Mouse (Mus musculus) stomach, postnatal 0 days (tissue): Measurements from ENCODE around the gene Cacng2. TPM values are rescaled to one million over a fixed set of nuclear protein-coding genes. Genes with fewer than 3 reads are reported as not detected.

ENCODE experiments used
- ATAC-seq: fragments of 200-750 bp; cut with Nextera tagmentation; 2 replicates; pipeline ENCODE4 v1.8.0; 2017; ENCODE audit not compliant: low FRiP score, low TSS enrichment
- DNase-seq: peaks from one replicate; pipeline ENCODE4 v3.0.0-alpha.2; 2016; ENCODE audit warnings: low spot score
- H3K27ac ChIP-seq: fragments of 300-500 bp; sonication (generic); replicated peaks from 2 replicates; pipeline ENCODE4 v1.5.1; 2014; ENCODE audit warnings: mild to moderate bottlenecking, control low read depth
- H3K27me3 ChIP-seq: fragments of 300-500 bp; sonication (generic); 2 replicates; pipeline ENCODE4 v1.6.1; 2014; ENCODE audit warnings: low read length; ENCODE audit not compliant: control insufficient read depth, insufficient read depth
- H3K36me3 ChIP-seq: fragments of 300-500 bp; sonication (generic); 2 replicates; pipeline ENCODE4 v1.6.1; 2014; ENCODE audit warnings: low read length, mixed read lengths; ENCODE audit not compliant: control insufficient read depth, insufficient read depth
- H3K4me1 ChIP-seq: fragments of 300-500 bp; sonication (generic); replicated peaks from 2 replicates; pipeline ENCODE4 v1.6.1; 2014; ENCODE audit warnings: antibody characterized with exemption; ENCODE audit not compliant: control insufficient read depth, insufficient read depth
- H3K4me2 ChIP-seq: fragments of 300-500 bp; sonication (generic); replicated peaks from 2 replicates; pipeline ENCODE4 v1.6.1; 2014; ENCODE audit warnings: low read depth, mild to moderate bottlenecking, control low read depth, moderate library complexity
- H3K4me3 ChIP-seq: fragments of 300-500 bp; sonication (generic); 2 replicates; pipeline ENCODE4 v1.5.1; 2014; ENCODE audit warnings: low read depth, low read length, control low read depth
- H3K9ac ChIP-seq: fragments of 300-500 bp; sonication (generic); 2 replicates; pipeline ENCODE4 v1.6.1; 2014; ENCODE audit warnings: mild to moderate bottlenecking, low read length, control low read depth, mixed read lengths
- H3K9me3 ChIP-seq: fragments of 300-500 bp; sonication (generic); 2 replicates; pipeline ENCODE4 v1.6.1; 2016; ENCODE audit warnings: low read length; ENCODE audit not compliant: control insufficient read depth
- CTCF ChIP-seq: IDR thresholded peaks from 2 replicates; pipeline ENCODE4 v1.5.1; 2016; ENCODE audit warnings: antibody characterized with exemption, low read depth, mild to moderate bottlenecking, moderate library complexity
- EP300 ChIP-seq: optimal IDR thresholded peaks from 2 replicates; pipeline ENCODE3; 2016; ENCODE audit warnings: antibody characterized with exemption
- WGBS: fragments of 180-500 bp; shearing (Covaris S2); extraction: QIAGEN DNeasy Blood & Tissue Kit; methylation state at CpG from one replicate; pipeline ENCODE4 v1.1.7; 2014; 5-methylcytosine and 5-hydroxymethylcytosine counted together
- polyA plus RNA-seq: library from polyadenylated mRNA; unstranded; fragments of >200 nt; fragmentation: Nextera tagmentation; extraction: Ambion mirVana; gene quantifications from 2 replicates; pipeline ENCODE4 v1.2.1, GENCODE M21; 2015

The Cacng2 gene
- polyA plus RNA-seq, 1 experiment from 2014 or later: 0.02 TPM

- H3K36me3 ChIP-seq: no peaks in the 10 kb centered on the region
- no peak overlapping the region for H3K9ac ChIP-seq
- no peak overlapping the region for H3K27ac ChIP-seq
- no peak for TF ChIP-seq EP300
- no peak for TF ChIP-seq CTCF
- H3K9me3 ChIP-seq: no peaks in the 10 kb centered on the region
- ATAC-seq: no peak
- H3K4me2 ChIP-seq: no peak overlapping the region
- no peak for DNase-seq
- WGBS: 63% methylated on average over 4 of the region's 4 CpGs
- no peaks in the 10 kb centered on the region for H3K27me3 ChIP-seq
- no peak overlapping the region for H3K4me3 ChIP-seq
- no peaks in the 10 kb centered on the region for H3K4me1 ChIP-seq
These were observed 38.0 kb upstream of the Cacng2 start for GRCm38 (mm10) chr15:78157824-78158223.

DNA sequence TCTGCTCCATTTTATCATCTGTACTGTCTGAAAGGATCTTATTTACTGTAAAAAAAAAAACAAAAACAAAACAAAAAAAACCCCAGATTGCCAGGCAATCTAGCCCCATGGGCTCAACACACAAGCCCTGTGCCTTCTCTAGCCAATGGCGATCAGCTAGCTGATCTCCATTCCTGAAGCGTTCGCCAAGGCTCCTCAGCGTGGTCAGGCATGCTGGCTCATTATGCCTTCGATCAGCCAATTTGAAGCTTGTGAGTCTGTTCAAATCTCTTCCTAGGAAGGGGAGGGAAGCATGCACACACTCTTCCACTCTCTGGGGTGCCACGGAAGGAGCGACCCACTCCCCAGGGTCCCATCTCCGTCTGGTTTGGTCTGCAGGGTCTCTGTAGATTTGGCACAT, 37.5 kb upstream of the Cacng2 start:
- H3K4me2 ChIP-seq: no peak overlapping the region
- H3K27me3 ChIP-seq: no peaks in the 10 kb centered on the region
- no peak overlapping the region for H3K9ac ChIP-seq
- H3K4me3 ChIP-seq: no peak overlapping the region
- no peak overlapping the region for H3K27ac ChIP-seq
- ATAC-seq (no peak), DNase-seq (no peak)
- TF ChIP-seq EP300 (no peak), CTCF (no peak)
- WGBS: 84% methylated on average over 8 of the region's 8 CpGs
- no peaks in the 10 kb centered on the region for H3K4me1 ChIP-seq
- no peaks in the 10 kb centered on the region for H3K36me3 ChIP-seq
- H3K9me3 ChIP-seq: no peaks in the 10 kb centered on the region

DNA sequence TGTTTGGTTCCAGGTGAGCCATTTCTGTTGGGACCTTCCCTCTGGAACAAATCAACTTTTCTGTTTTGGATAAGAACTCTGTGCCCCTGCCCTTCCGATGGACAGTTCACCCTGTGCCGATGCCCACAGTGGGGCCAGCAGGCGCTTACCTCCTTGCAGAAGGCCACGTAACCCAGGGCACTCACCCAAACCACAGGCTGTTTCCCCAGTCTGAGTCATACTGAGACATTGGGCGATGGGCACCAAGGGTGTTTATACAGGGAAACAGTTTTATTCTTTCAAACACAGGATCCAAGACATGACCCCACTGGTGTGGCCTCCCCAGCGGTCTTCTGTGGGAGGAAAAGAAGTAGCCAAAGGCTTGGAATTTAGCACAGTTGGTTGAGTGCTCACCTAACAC, 35.6 kb upstream of the Cacng2 start:
- H3K4me3 ChIP-seq: no peak overlapping the region
- no peaks in the 10 kb centered on the region for H3K9me3 ChIP-seq
- H3K27ac ChIP-seq: no peak overlapping the region
- no peak overlapping the region for H3K9ac ChIP-seq
- DNase-seq (no peak), ATAC-seq (no peak)
- no peak overlapping the region for H3K4me2 ChIP-seq
- WGBS: 85% methylated on average over 6 of the region's 6 CpGs
- TF ChIP-seq CTCF (no peak), EP300 (no peak)
- no peaks in the 10 kb centered on the region for H3K36me3 ChIP-seq
- no peaks in the 10 kb centered on the region for H3K27me3 ChIP-seq
- no peaks in the 10 kb centered on the region for H3K4me1 ChIP-seq

DNA sequence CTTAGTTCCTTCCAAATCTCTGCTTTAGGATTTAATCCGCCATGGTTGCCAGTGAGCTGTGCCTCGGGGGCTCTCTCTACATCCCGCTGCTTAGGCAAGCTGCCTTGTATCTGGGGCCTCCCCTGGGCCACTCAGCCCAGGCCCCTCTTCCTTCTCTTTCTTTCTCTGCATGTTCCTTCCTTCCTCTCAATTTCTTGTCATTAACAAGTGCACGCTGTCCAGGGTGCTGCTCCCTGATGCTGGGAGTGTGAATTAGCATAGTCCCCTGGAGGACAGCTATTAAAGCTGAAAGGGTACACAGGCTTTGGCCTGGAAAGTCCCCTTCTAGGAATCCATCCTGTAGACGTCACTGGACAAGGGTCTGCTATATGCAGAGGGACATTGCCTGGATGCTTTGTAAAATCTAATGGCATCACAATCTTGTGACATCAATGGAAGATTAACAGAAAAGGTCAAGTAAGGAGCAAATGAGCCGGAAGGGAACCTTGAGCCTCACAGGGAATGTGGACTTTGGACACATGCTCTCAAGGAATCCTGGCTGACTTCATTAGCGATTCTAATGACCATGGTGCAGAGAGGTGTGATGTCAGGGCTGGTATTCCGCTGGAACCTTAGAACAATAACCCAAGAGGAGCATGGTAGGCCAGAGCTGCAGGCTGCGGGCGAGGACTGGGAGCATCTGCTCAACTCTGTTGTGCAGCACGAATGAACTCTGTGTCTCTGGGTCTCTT, 33.4 kb upstream of the Cacng2 start:
- Histone ChIP-seq H3K27ac (no peak overlapping the region), H3K36me3 (no peaks in the 10 kb centered on the region), H3K9ac (no peak overlapping the region), H3K4me2 (no peak overlapping the region), H3K27me3 (no peaks in the 10 kb centered on the region), H3K9me3 (no peaks in the 10 kb centered on the region), H3K4me3 (no peak overlapping the region), H3K4me1 (no peaks in the 10 kb centered on the region)
- TF ChIP-seq EP300 (no peak), CTCF (no peak)
- ATAC-seq (no peak), DNase-seq (peak; percentile 22)
- 55% methylated on average over 11 of the region's 11 CpGs for WGBS

- Histone ChIP-seq H3K4me2 (no peak overlapping the region), H3K36me3 (no peaks in the 10 kb centered on the region), H3K27me3 (no peaks in the 10 kb centered on the region), H3K9ac (no peak overlapping the region), H3K4me3 (no peak overlapping the region), H3K9me3 (no peaks in the 10 kb centered on the region), H3K4me1 (no peaks in the 10 kb centered on the region), H3K27ac (no peak overlapping the region)
- DNase-seq: no peak
- WGBS: 63% methylated on average over 7 of the region's 7 CpGs
- TF ChIP-seq CTCF: no peak
- TF ChIP-seq EP300: no peak
- no peak for ATAC-seq
These were observed 28.7 kb upstream of the Cacng2 start for GRCm38 (mm10) chr15:78148565-78148964.

GRCm38 (mm10) chr15:78140226-78140625, 20.4 kb upstream of the Cacng2 start:
- DNase-seq: no peak
- no peaks in the 10 kb centered on the region for H3K9me3 ChIP-seq
- H3K4me1 ChIP-seq: no peaks in the 10 kb centered on the region
- ATAC-seq: no peak
- H3K9ac ChIP-seq: no peak overlapping the region
- H3K27ac ChIP-seq: no peak overlapping the region
- 65% methylated on average over 8 of the region's 8 CpGs for WGBS
- no peaks in the 10 kb centered on the region for H3K36me3 ChIP-seq
- H3K27me3 ChIP-seq: no peaks in the 10 kb centered on the region
- H3K4me3 ChIP-seq: no peak overlapping the region
- no peak overlapping the region for H3K4me2 ChIP-seq
- TF ChIP-seq CTCF: no peak
- no peak for TF ChIP-seq EP300
